8 mouse cellular contexts compared by ENCODE assay signal in genomic region chr14:45551121-45551768, GRCm38 (mm10). TPM values are rescaled to one million over a fixed set of nuclear protein-coding genes. Genes with fewer than 3 reads are reported as not detected.
DNase-seq lines count a peak whose midpoint lies in the region; ATAC-seq and TF ChIP-seq lines count a peak whose summit lies in the region.

No protein-coding gene starts in this region.

- peak; percentile 72 for TF ChIP-seq CTCF in liver, postnatal 0 days (IDR thresholded peaks at IDR 0.05; ENCODE audit: low read depth)

- no peak overlapping the region for H3K4me3 ChIP-seq in heart, embryonic 11.5 days (ENCODE audit: low read depth, low read length)
- no peak overlapping the region for H3K4me3 ChIP-seq in liver, postnatal 0 days (ENCODE audit: low read depth, low read length)

- ATAC-seq in heart, embryonic 11.5 days (replicated peaks; ENCODE audit: insufficient number of reproducible peaks, low FRiP score, low TSS enrichment), result no peak
- peak; percentile 55 for ATAC-seq in granulocyte monocyte progenitor cell, adult 5-6 weeks (replicated peaks; ENCODE audit: poor library complexity, severe bottlenecking)
- no peak for ATAC-seq in liver, postnatal 0 days

- no peak overlapping the region for H3K27ac ChIP-seq in heart, embryonic 11.5 days (ENCODE audit: low read depth, low read length)
- 0 out of 2 replicates have a peak overlapping the region, but pooled peaks have one; percentile 79 for H3K27ac ChIP-seq in liver, postnatal 0 days (ENCODE audit: low read depth)

- no peaks in the 10 kb centered on the region for H3K9me3 ChIP-seq in heart, embryonic 11.5 days (replicated peaks; ENCODE audit: control insufficient read depth, low read length)
- H3K9me3 ChIP-seq in liver, postnatal 0 days (ENCODE audit: low read length), result no peaks in the 10 kb centered on the region

- H3K27me3 ChIP-seq in heart, embryonic 11.5 days (ENCODE audit: control insufficient read depth, insufficient read depth, low read length), result no peaks in the 10 kb centered on the region
- no peaks in the 10 kb centered on the region for H3K27me3 ChIP-seq in liver, postnatal 0 days (ENCODE audit: insufficient read depth, low read length)

- TF ChIP-seq EP300 in liver, postnatal 0 days (IDR thresholded peaks at IDR 0.05; ENCODE audit: low read depth), result no peak

- 53% methylated on average over 17 of the region's 17 CpGs for WGBS in heart, embryonic 11.5 days (ENCODE audit: insufficient replicate concordance)
- WGBS in liver, postnatal 0 days (ENCODE audit: insufficient replicate concordance), result 58% methylated on average over 17 of the region's 17 CpGs

- H3K36me3 ChIP-seq in heart, embryonic 11.5 days (ENCODE audit: control insufficient read depth, insufficient read depth, low read length), result no peaks in the 10 kb centered on the region
- H3K36me3 ChIP-seq in liver, postnatal 0 days (replicated peaks; ENCODE audit: insufficient read depth, low read length), result no peaks in the 10 kb centered on the region

- H3K9ac ChIP-seq in heart, embryonic 11.5 days (ENCODE audit: low read depth, low read length), result no peak overlapping the region
- H3K9ac ChIP-seq in liver, postnatal 0 days (replicated peaks), result no peak overlapping the region

- H3K4me1 ChIP-seq in heart, embryonic 11.5 days (ENCODE audit: control insufficient read depth, insufficient read depth, low read length), result peaks cover 3% of the 10 kb centered on the region; the same call in 1 of the 2 replicates
- H3K4me1 ChIP-seq in liver, postnatal 0 days (ENCODE audit: insufficient read depth), result peaks cover under 1% of the 10 kb centered on the region

- H3K4me2 ChIP-seq in heart, embryonic 11.5 days, result peak overlapping the region; percentile 35
- 0 out of 2 replicates have a peak overlapping the region, but pooled peaks have one; percentile 6 for H3K4me2 ChIP-seq in liver, postnatal 0 days (ENCODE audit: low read depth, low read length)

- no peak for DNase-seq in heart, adult 11 months
- DNase-seq in CD4-positive helper T cell, adult 2 months (ENCODE audit: low read depth, low spot score), result peak; percentile 15
- DNase-seq in c-Kit-positive CD71-positive TER-119-negative erythroid progenitor cells, embryonic 14.5 days (ENCODE audit: low read depth), result peak; percentile 31
- peak; percentile 43 for DNase-seq in liver, postnatal 0 days
- DNase-seq in thymus, postnatal 0 days (ENCODE audit: low spot score), result peak; percentile 41
- no peak for DNase-seq in ovary, postnatal 14 days (ENCODE audit: low spot score)

RNA-seq across cellular contexts. Expression of gene Fermt2, which starts 21.3 kb away (rescaled TPM):
- 168 and 188 TPM in 2 replicates for polyA plus RNA-seq in heart, embryonic 11.5 days (2014; fragmentation: Nextera tagmentation; extraction: Ambion mirVana)
- not detected in 2 replicates for total RNA-seq in granulocyte monocyte progenitor cell, adult 5-6 weeks (2014; fragmentation: Nextera tagmentation)
- not detected in 2 replicates for total RNA-seq in granulocyte monocyte progenitor cell, adult 5-6 weeks (2017)
- 76.8 and 90.8 TPM in 2 replicates for polyA plus RNA-seq in liver, postnatal 0 days (2015; fragmentation: Nextera tagmentation; extraction: Ambion mirVana)
- 24.0 and 27.0 TPM in 2 replicates for polyA plus RNA-seq in thymus, postnatal 0 days (2015; fragmentation: Nextera tagmentation; extraction: Ambion mirVana)

Comparison
In these comparisons a context has a peak if more than half of its experiments do, and no peak if none do; other contexts are left out.
1. DNase-seq: peak in CD4-positive helper T cell, adult 2 months (single experiment), c-Kit-positive CD71-positive TER-119-negative erythroid progenitor cells, embryonic 14.5 days (single experiment), liver, postnatal 0 days (single experiment) and thymus, postnatal 0 days (single experiment); none in heart, adult 11 months (single experiment) and ovary, postnatal 14 days (single experiment).